Mouse (Mus musculus): Measurements from ENCODE around the gene Mcpt1. TPM values are rescaled to one million over a fixed set of nuclear protein-coding genes. Genes with fewer than 3 reads are reported as not detected.
"Not testable (repeated sequence)": the region's sequence is repeated elsewhere in the genome, so short reads cannot be mapped to it uniquely, and the experiment has no call there.

Gene Mcpt1
- polyA plus RNA-seq, 1 experiment, result not detected

DNA sequence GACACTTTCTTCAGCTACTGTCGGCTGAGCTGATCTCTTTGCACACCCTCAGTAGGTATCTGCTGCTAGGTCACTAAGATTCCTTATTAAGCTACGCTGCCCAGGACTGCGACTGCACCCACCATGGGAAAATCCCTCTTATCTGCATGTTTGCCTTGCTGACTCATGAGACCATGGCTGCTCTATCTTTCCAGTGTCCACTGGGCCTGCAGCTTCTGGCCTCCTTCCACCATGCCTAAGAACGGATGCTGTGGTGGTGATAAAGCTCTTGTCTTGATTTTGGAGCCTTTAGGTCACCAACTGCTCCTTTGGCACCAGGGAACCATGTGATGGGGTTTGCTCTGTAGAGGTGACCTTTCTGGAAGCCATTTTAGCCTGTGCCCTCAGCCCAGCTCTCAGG lies 40.0 kb downstream of the Mcpt1 start:
- H3K4me1 ChIP-seq (ENCODE audit: control insufficient read depth), result peaks cover 2% of the 10 kb centered on the region
- no peaks in the 10 kb centered on the region for H3K9me3 ChIP-seq (ENCODE audit: control insufficient read depth, low read length)
- no peaks in the 10 kb centered on the region for H3K36me3 ChIP-seq (ENCODE audit: control insufficient read depth)
- TF ChIP-seq GATA1 (IDR thresholded peaks at IDR 0.05; ENCODE audit: low read length) (no peak), TAL1 (IDR thresholded peaks at IDR 0.05; ENCODE audit: low read length) (no peak)
- H3K4me3 ChIP-seq (replicated peaks), result no peak overlapping the region
- H3K27me3 ChIP-seq (ENCODE audit: control insufficient read depth), result peaks cover 2% of the 10 kb centered on the region; the same call in 1 of the 2 replicates

DNA sequence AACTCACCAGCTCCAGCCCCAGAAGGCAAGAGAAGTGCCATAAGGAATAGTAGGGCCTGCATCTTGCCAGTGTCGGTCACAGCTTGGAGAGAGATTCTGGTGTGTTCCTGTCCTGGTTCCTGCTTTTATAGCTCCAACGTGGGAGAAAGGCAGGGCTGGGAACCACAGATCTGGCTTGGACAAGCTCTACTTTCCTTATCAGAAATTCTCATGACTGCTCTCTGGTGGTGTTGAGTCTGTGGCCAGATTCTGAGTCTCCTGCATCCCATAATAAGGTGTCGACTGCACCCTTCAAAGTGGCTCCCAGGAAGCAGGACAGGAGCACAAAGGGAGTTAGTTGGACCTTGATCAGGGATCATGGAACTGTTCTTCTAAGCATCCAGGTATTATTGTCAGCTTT lies 44.4 kb downstream of the Mcpt1 start, which contains the start of gene Mcpt4:
TSS of gene Mcpt4 (minus strand) at position 101 of the 400 bp plus-strand sequence.
- not testable (repeated sequence) for H3K9me3 ChIP-seq (ENCODE audit: control insufficient read depth, low read length)

More for the DNA sequence above, 44.4 kb downstream of the Mcpt1 start, which contains the start of gene Mcpt4:
- H3K4me3 ChIP-seq (replicated peaks); H3K36me3 ChIP-seq (ENCODE audit: control insufficient read depth); H3K27me3 ChIP-seq (ENCODE audit: control insufficient read depth); H3K4me1 ChIP-seq (ENCODE audit: control insufficient read depth): not testable (repeated sequence)

Other genes starting within 250 kb of the Mcpt1 start
- gene Adcy4, start 233.9 kb upstream of the Mcpt1 start, polyA plus RNA-seq (2012), result 0.02 TPM in 1 of 2 replicates, not detected in the other
- gene Ripk3, start 229.1 kb upstream of the Mcpt1 start, polyA plus RNA-seq (2012), result 0.47 and 0.58 TPM in 2 replicates
- gene Nfatc4, start 194.8 kb upstream of the Mcpt1 start, polyA plus RNA-seq (2012), result not detected in 2 replicates
- 0.01 and 0.02 TPM in 2 replicates for gene Nynrin, start 164.0 kb upstream of the Mcpt1 start, polyA plus RNA-seq (2012)
- gene Cbln3, start 133.6 kb upstream of the Mcpt1 start, polyA plus RNA-seq (2012), result 0.01 TPM in 1 of 2 replicates, not detected in the other
- 1.3 and 1.9 TPM in 2 replicates for gene Khnyn, start 133.0 kb upstream of the Mcpt1 start, polyA plus RNA-seq (2012)
- gene Sdr39u1, start 117.7 kb upstream of the Mcpt1 start, polyA plus RNA-seq (2012), result 0.18 and 0.20 TPM in 2 replicates
- not detected in 2 replicates for gene Cma1, start 73.3 kb upstream of the Mcpt1 start, polyA plus RNA-seq (2012)
- not detected in 2 replicates for gene Cma2, start 67.0 kb upstream of the Mcpt1 start, polyA plus RNA-seq (2012)
- gene Mcpt9, start 12.5 kb downstream of the Mcpt1 start, polyA plus RNA-seq (2012), result not detected in 2 replicates
- not detected in 2 replicates for gene Mcpt2, start 24.1 kb downstream of the Mcpt1 start, polyA plus RNA-seq (2012)
- not detected in 2 replicates for gene Mcpt4, start 44.3 kb downstream of the Mcpt1 start, polyA plus RNA-seq (2012)
- gene Mcpt8, start 67.3 kb downstream of the Mcpt1 start, polyA plus RNA-seq (2012), result 0.31 and 0.52 TPM in 2 replicates
- gene Ctsg, start 84.6 kb downstream of the Mcpt1 start, polyA plus RNA-seq (2012), result 0.31 and 0.42 TPM in 2 replicates
- not detected in 2 replicates for gene Gzme, start 102.7 kb downstream of the Mcpt1 start, polyA plus RNA-seq (2012)
- gene Gzmd, start 114.6 kb downstream of the Mcpt1 start, polyA plus RNA-seq (2012), result not detected in 2 replicates
- gene Gzmg, start 141.6 kb downstream of the Mcpt1 start, polyA plus RNA-seq (2012), result not detected in 2 replicates
- not detected in 2 replicates for gene Gzmn, start 156.6 kb downstream of the Mcpt1 start, polyA plus RNA-seq (2012)
- gene Gzmf, start 193.4 kb downstream of the Mcpt1 start, polyA plus RNA-seq (2012), result not detected in 2 replicates
- not detected in 2 replicates for gene Gzmc, start 216.7 kb downstream of the Mcpt1 start, polyA plus RNA-seq (2012)
- not detected in 2 replicates for gene Gzmb, start 244.3 kb downstream of the Mcpt1 start, polyA plus RNA-seq (2012)

Data from erythroblast, embryonic 14.5 days (primary cell).